Mouse (Mus musculus) forebrain, embryonic 11.5 days (tissue): ENCODE measurements around the gene Gm26897. TPM values are rescaled to one million over a fixed set of nuclear protein-coding genes. Genes with fewer than 3 reads are reported as not detected.

Experiments
- ATAC-seq: fragments of 200-750 bp; cut with Nextera tagmentation; replicated peaks from 2 replicates; pipeline ENCODE4 v1.8.0; 2017; ENCODE audit warnings: moderate TSS enrichment; ENCODE audit not compliant: low FRiP score
- DNase-seq: peaks from one replicate; pipeline ENCODE4 v3.0.0-alpha.2; 2017; ENCODE audit warnings: low spot score
- H3K27ac ChIP-seq: fragments of 300-500 bp; sonication (generic); 2 replicates; pipeline ENCODE4 v1.5.1; 2014; ENCODE audit warnings: low read depth, low read length
- H3K27me3 ChIP-seq: fragments of 300-500 bp; sonication (generic); 2 replicates; pipeline ENCODE4 v1.6.1; 2014; ENCODE audit warnings: mild to moderate bottlenecking, low read length, mixed read lengths; ENCODE audit not compliant: control insufficient read depth, insufficient read depth
- H3K36me3 ChIP-seq: fragments of 300-500 bp; sonication (generic); 2 replicates; pipeline ENCODE4 v1.6.1; 2014; ENCODE audit warnings: mild to moderate bottlenecking, low read length, moderate library complexity, mixed read lengths; ENCODE audit not compliant: control insufficient read depth, insufficient read depth
- H3K4me1 ChIP-seq: fragments of 300-500 bp; sonication (generic); replicated peaks from 2 replicates; pipeline ENCODE4 v1.6.1; 2014; ENCODE audit warnings: low read length, mixed read lengths; ENCODE audit not compliant: control insufficient read depth, insufficient read depth
- H3K4me2 ChIP-seq: fragments of 300-500 bp; sonication (generic); 2 replicates; pipeline ENCODE4 v1.6.1; 2014; ENCODE audit warnings: low read depth, mild to moderate bottlenecking, low read length, moderate library complexity, mixed read lengths; ENCODE audit not compliant: severe bottlenecking
- H3K4me3 ChIP-seq: fragments of 300-500 bp; sonication (generic); 2 replicates; pipeline ENCODE4 v1.5.1; 2014; ENCODE audit warnings: low read depth, low read length
- H3K9ac ChIP-seq: fragments of 300-500 bp; sonication (generic); 2 replicates; pipeline ENCODE4 v1.6.1; 2014; ENCODE audit warnings: low read length
- H3K9me3 ChIP-seq: fragments of 300-500 bp; sonication (generic); 2 replicates; pipeline ENCODE4 v1.6.1; 2016; ENCODE audit warnings: low read length, mixed read lengths; ENCODE audit not compliant: control insufficient read depth
- WGBS: fragments of 180-500 bp; shearing (Covaris S2); extraction: QIAGEN DNeasy Blood & Tissue Kit; methylation state at CpG from one replicate; pipeline ENCODE4 v1.1.7; 2014; 5-methylcytosine and 5-hydroxymethylcytosine counted together
- polyA plus RNA-seq: library from polyadenylated mRNA; unstranded; fragments of >200 nt; fragmentation: Nextera tagmentation; extraction: Ambion mirVana; gene quantifications from 2 replicates; pipeline ENCODE4 v1.2.1, GENCODE M21; 2014

Gene Gm26897
- polyA plus RNA-seq, 1 experiment from 2014 or later = not detected

DNA sequence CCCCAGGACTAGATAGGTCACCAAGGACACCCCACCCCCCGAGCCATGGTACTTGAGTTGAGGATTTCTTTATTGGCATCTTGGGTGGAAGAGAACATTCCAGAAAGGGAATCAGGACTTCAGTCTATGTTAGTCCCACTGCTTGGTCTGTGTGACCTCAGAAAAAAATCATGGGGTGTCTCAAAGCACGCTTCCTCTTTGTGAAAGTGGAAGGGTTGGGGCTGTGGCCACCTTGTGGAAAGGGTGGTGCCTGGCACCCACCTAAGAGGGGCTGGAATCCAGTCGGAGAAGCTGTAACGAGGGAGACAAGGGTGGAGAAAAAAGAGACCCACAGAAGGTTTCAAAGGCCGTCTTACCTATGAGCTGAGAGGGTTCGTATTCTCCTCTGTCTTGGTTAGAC lies 5.8 kb downstream of the Gm26897 start:
- DNase-seq (no peak), ATAC-seq (no peak)
- peaks cover 9% of the 10 kb centered on the region for H3K27me3 ChIP-seq
- peaks cover 24% of the 10 kb centered on the region for H3K4me1 ChIP-seq
- H3K4me3 ChIP-seq = no peak overlapping the region
- H3K9me3 ChIP-seq = no peaks in the 10 kb centered on the region
- H3K36me3 ChIP-seq = no peaks in the 10 kb centered on the region
- H3K27ac ChIP-seq = no peak overlapping the region
- H3K9ac ChIP-seq = no peak overlapping the region
- no peak overlapping the region for H3K4me2 ChIP-seq
- WGBS = 68% methylated on average over 6 of the region's 6 CpGs

- Histone ChIP-seq H3K4me1 (peaks cover 24% of the 10 kb centered on the region), H3K9ac (no peak overlapping the region; the same call in 1 of the 2 replicates), H3K4me3 (no peak overlapping the region), H3K36me3 (no peaks in the 10 kb centered on the region), H3K27me3 (peaks cover 9% of the 10 kb centered on the region), H3K9me3 (no peaks in the 10 kb centered on the region), H3K27ac (no peak overlapping the region), H3K4me2 (no peak overlapping the region)
- whole genome bisulfite sequencing = 18% methylated on average over 16 of the region's 16 CpGs
- ATAC-seq = peak; percentile 79
- peak; percentile 56 for DNase-seq
These were observed 6.9 kb downstream of the Gm26897 start for GRCm38 (mm10) chr5:111740384-111741275.

- H3K27ac ChIP-seq = no peak overlapping the region
These were observed 7.6 kb downstream of the Gm26897 start for GRCm38 (mm10) chr5:111741352-111741751.

DNA sequence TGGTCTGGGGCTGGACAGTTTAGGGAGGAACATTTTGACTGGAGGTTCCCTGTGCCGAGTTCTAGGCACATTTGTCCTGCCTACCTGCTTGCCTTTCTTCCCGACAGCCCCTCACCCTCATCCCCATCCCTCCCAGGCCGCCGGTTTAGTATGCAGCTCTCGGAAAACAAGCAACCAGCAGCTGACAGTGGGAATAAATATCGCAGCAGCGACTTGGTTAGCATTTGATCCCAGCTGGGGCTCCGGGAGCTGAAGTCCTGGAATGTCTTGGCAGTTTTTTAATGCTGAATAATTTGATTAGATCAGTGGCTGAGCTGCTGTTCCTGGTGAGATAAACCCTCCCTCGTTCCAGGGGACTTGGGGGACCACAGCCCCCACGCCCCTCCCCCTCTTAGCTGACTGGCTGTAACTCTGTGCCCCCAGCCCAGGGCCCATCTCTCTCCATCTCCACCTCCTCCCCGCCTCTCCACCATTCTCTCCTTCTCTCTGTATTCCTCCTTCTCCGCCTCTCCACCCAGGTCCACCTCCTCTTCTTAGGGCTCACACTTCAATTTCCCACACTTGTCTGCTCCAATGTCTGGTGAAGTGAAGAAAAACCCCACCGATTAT lies 8.7 kb downstream of the Gm26897 start:
- Histone ChIP-seq H3K4me1 (peaks cover 24% of the 10 kb centered on the region), H3K9ac (peak overlapping the region; percentile 4; the same call in 1 of the 2 replicates), H3K9me3 (no peaks in the 10 kb centered on the region; the same call in 1 of the 2 replicates), H3K27ac (no peak overlapping the region), H3K27me3 (peaks cover 9% of the 10 kb centered on the region), H3K4me2 (0 out of 2 replicates have a peak overlapping the region, but pooled peaks have one; percentile 15), H3K4me3 (no peak overlapping the region), H3K36me3 (no peaks in the 10 kb centered on the region)
- 12% methylated on average over 13 of the region's 13 CpGs for WGBS
- ATAC-seq (no peak; the same call in 1 of the 2 replicates), DNase-seq (peak; percentile 63)

More at GRCm38 (mm10) chr5:111741352-111741751, 7.6 kb downstream of the Gm26897 start:
- no peak overlapping the region; the same call in 1 of the 2 replicates for H3K4me2 ChIP-seq
- DNase-seq (peak; percentile 67), ATAC-seq (peak; percentile 47; the same call in 1 of the 2 replicates)
- H3K4me1 ChIP-seq = peaks cover 24% of the 10 kb centered on the region
- no peak overlapping the region for H3K4me3 ChIP-seq
- H3K9ac ChIP-seq = no peak overlapping the region; the same call in 1 of the 2 replicates
- no peaks in the 10 kb centered on the region for H3K36me3 ChIP-seq
- WGBS = 4% methylated on average over 11 of the region's 11 CpGs
- no peaks in the 10 kb centered on the region; the same call in 1 of the 2 replicates for H3K9me3 ChIP-seq
- H3K27me3 ChIP-seq = peaks cover 9% of the 10 kb centered on the region

DNA sequence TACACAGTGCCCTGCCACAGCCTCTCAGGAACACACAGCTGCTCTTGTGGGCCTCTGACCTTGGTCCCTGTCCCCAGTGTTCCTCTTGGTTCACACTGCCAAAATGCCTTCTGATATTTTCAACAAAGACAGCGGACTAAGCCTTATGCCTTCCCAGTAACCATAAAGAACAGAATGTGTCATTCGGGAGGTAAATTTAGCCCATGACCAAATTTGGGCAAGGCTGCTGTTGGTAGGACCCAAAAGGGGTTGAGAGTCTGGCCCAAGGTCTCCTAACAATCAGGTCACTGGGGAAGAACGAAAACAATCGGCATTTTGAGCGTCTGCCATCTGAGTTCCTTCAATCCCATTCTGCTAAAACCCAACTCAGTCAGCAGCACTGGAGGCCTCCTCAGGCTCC lies 15.9 kb downstream of the Gm26897 start:
- DNase-seq = no peak
- no peak overlapping the region for H3K4me2 ChIP-seq
- 90% methylated on average over 5 of the region's 5 CpGs for WGBS
- no peaks in the 10 kb centered on the region for H3K36me3 ChIP-seq
- H3K4me3 ChIP-seq = no peak overlapping the region
- no peak overlapping the region for H3K9ac ChIP-seq
- peak overlapping the region; percentile 15; the same call in 1 of the 2 replicates for H3K27ac ChIP-seq
- no peaks in the 10 kb centered on the region; the same call in 1 of the 2 replicates for H3K27me3 ChIP-seq
- no peaks in the 10 kb centered on the region; the same call in 1 of the 2 replicates for H3K9me3 ChIP-seq
- H3K4me1 ChIP-seq = peaks cover 7% of the 10 kb centered on the region; the same call in 1 of the 2 replicates
- no peak for ATAC-seq

DNA sequence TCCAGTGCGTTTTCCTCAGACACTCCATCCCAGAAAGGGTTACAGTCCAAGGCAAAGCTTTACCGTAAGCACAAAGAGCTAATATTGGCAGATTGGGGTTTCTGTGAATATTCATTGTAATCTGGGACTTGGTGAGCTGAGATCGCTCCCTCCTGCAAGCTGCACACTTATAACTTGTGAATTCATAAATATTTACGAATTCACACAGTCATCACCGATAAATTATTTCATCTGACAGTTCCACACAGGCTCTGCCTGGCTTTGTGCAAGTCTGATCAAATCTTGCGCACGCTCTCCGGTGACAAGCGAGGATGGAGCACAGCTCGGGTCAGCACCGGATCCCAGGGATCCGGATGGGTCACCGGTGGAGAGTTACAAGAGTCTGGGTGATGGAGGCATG lies 16.4 kb downstream of the Gm26897 start:
- Histone ChIP-seq H3K36me3 (no peaks in the 10 kb centered on the region), H3K9ac (no peak overlapping the region; the same call in 1 of the 2 replicates), H3K4me3 (no peak overlapping the region), H3K27ac (no peak overlapping the region; the same call in 1 of the 2 replicates), H3K27me3 (no peaks in the 10 kb centered on the region; the same call in 1 of the 2 replicates), H3K4me2 (no peak overlapping the region), H3K4me1 (peaks cover 12% of the 10 kb centered on the region), H3K9me3 (no peaks in the 10 kb centered on the region; the same call in 1 of the 2 replicates)
- ATAC-seq (no peak), DNase-seq (no peak)
- WGBS = 84% methylated on average over 13 of the region's 13 CpGs

- Histone ChIP-seq H3K9ac (peak overlapping the region; percentile 24), H3K27ac (peak overlapping the region; percentile 88), H3K4me1 (peaks cover 17% of the 10 kb centered on the region), H3K27me3 (no peaks in the 10 kb centered on the region), H3K4me3 (peak overlapping the region; percentile 10; the same call in 1 of the 2 replicates), H3K9me3 (no peaks in the 10 kb centered on the region), H3K4me2 (peak overlapping the region; percentile 45), H3K36me3 (no peaks in the 10 kb centered on the region)
- ATAC-seq = peak; percentile 70
- 37% methylated on average over 16 of the region's 16 CpGs for WGBS
- DNase-seq = peak; percentile 60
These were observed 20.9 kb downstream of the Gm26897 start for GRCm38 (mm10) chr5:111754484-111755139.

GRCm38 (mm10) chr5:111755330-111755729 lies 21.6 kb downstream of the Gm26897 start:
- DNase-seq (peak; percentile 80), ATAC-seq (peak; percentile 92)
- Histone ChIP-seq H3K9me3 (no peaks in the 10 kb centered on the region), H3K4me3 (0 out of 2 replicates have a peak overlapping the region, but pooled peaks have one; percentile 10), H3K27me3 (no peaks in the 10 kb centered on the region), H3K36me3 (no peaks in the 10 kb centered on the region), H3K4me2 (peak overlapping the region; percentile 45), H3K4me1 (peaks cover 17% of the 10 kb centered on the region), H3K27ac (peak overlapping the region; percentile 88), H3K9ac (no peak overlapping the region)
- WGBS = 5% methylated on average over 5 of the region's 5 CpGs
